Comparison of ENCODE assay signal across 8 mouse cellular contexts in genomic region chr5:91861440-91862187, GRCm38 (mm10).
A peak's percentile ranks its signal among the peaks of the same experiment; 100 is the strongest.
DNase-seq lines count a peak whose midpoint lies in the region; ATAC-seq lines count a peak whose summit lies in the region.

No protein-coding gene starts in this region.

- no peaks in the 10 kb centered on the region for H3K9me3 ChIP-seq in hindbrain, embryonic 16.5 days (ENCODE audit: control insufficient read depth, low read length)
- no peaks in the 10 kb centered on the region for H3K9me3 ChIP-seq in hindbrain, embryonic 13.5 days
- H3K9me3 ChIP-seq in embryonic facial prominence, embryonic 11.5 days (replicated peaks; ENCODE audit: control insufficient read depth, low read length) = no peaks in the 10 kb centered on the region
- H3K9me3 ChIP-seq in limb, embryonic 15.5 days = no peaks in the 10 kb centered on the region
- no peaks in the 10 kb centered on the region for H3K9me3 ChIP-seq in forebrain, embryonic 13.5 days (replicated peaks)

- H3K4me3 ChIP-seq in hindbrain, embryonic 16.5 days (ENCODE audit: low read length) = no peak overlapping the region
- no peak overlapping the region for H3K4me3 ChIP-seq in hindbrain, embryonic 13.5 days
- no peak overlapping the region for H3K4me3 ChIP-seq in embryonic facial prominence, embryonic 11.5 days (ENCODE audit: low read depth, low read length)
- H3K4me3 ChIP-seq in limb, embryonic 15.5 days = no peak overlapping the region
- no peak overlapping the region for H3K4me3 ChIP-seq in forebrain, embryonic 13.5 days

- no peak overlapping the region for H3K4me2 ChIP-seq in hindbrain, embryonic 16.5 days (ENCODE audit: low read length)
- no peak overlapping the region for H3K4me2 ChIP-seq in hindbrain, embryonic 13.5 days
- no peak overlapping the region for H3K4me2 ChIP-seq in embryonic facial prominence, embryonic 11.5 days (ENCODE audit: low read depth, low read length)
- no peak overlapping the region for H3K4me2 ChIP-seq in limb, embryonic 15.5 days
- H3K4me2 ChIP-seq in forebrain, embryonic 13.5 days = no peak overlapping the region

- no peak overlapping the region for H3K27ac ChIP-seq in hindbrain, embryonic 16.5 days (ENCODE audit: low read depth, low read length)
- H3K27ac ChIP-seq in hindbrain, embryonic 13.5 days = no peak overlapping the region
- no peak overlapping the region for H3K27ac ChIP-seq in embryonic facial prominence, embryonic 11.5 days (replicated peaks; ENCODE audit: low read depth, low read length)
- H3K27ac ChIP-seq in limb, embryonic 15.5 days = no peak overlapping the region
- no peak overlapping the region for H3K27ac ChIP-seq in forebrain, embryonic 13.5 days

- 70% methylated on average over 11 of the region's 11 CpGs for WGBS in hindbrain, embryonic 16.5 days
- 76% methylated on average over 11 of the region's 11 CpGs for WGBS in hindbrain, embryonic 13.5 days
- 69% methylated on average over 11 of the region's 11 CpGs for WGBS in embryonic facial prominence, embryonic 11.5 days
- WGBS in limb, embryonic 15.5 days = 56% methylated on average over 11 of the region's 11 CpGs
- WGBS in forebrain, embryonic 13.5 days = 72% methylated on average over 11 of the region's 11 CpGs

- H3K27me3 ChIP-seq in hindbrain, embryonic 16.5 days (replicated peaks; ENCODE audit: control insufficient read depth, insufficient read depth, low read length) = no peaks in the 10 kb centered on the region
- no peaks in the 10 kb centered on the region for H3K27me3 ChIP-seq in hindbrain, embryonic 13.5 days
- H3K27me3 ChIP-seq in embryonic facial prominence, embryonic 11.5 days (ENCODE audit: control insufficient read depth, insufficient read depth, low read length) = no peaks in the 10 kb centered on the region
- no peaks in the 10 kb centered on the region for H3K27me3 ChIP-seq in limb, embryonic 15.5 days
- H3K27me3 ChIP-seq in forebrain, embryonic 13.5 days = no peaks in the 10 kb centered on the region

- H3K9ac ChIP-seq in hindbrain, embryonic 16.5 days (ENCODE audit: low read depth, low read length) = no peak overlapping the region
- H3K9ac ChIP-seq in hindbrain, embryonic 13.5 days = no peak overlapping the region
- H3K9ac ChIP-seq in embryonic facial prominence, embryonic 11.5 days (replicated peaks; ENCODE audit: low read length) = no peak overlapping the region
- H3K9ac ChIP-seq in limb, embryonic 15.5 days = no peak overlapping the region
- no peak overlapping the region for H3K9ac ChIP-seq in forebrain, embryonic 13.5 days

- H3K4me1 ChIP-seq in hindbrain, embryonic 16.5 days (ENCODE audit: control insufficient read depth, insufficient read depth, low read depth, low read length) = no peaks in the 10 kb centered on the region
- H3K4me1 ChIP-seq in hindbrain, embryonic 13.5 days (replicated peaks) = no peaks in the 10 kb centered on the region
- H3K4me1 ChIP-seq in embryonic facial prominence, embryonic 11.5 days (ENCODE audit: control insufficient read depth, insufficient read depth, low read length) = no peaks in the 10 kb centered on the region
- no peaks in the 10 kb centered on the region for H3K4me1 ChIP-seq in limb, embryonic 15.5 days
- H3K4me1 ChIP-seq in forebrain, embryonic 13.5 days = no peaks in the 10 kb centered on the region

- ATAC-seq in hindbrain, embryonic 16.5 days = peak; percentile 58; the same call in 1 of the 2 replicates
- ATAC-seq in hindbrain, embryonic 13.5 days (ENCODE audit: low FRiP score) = no peak
- no peak for ATAC-seq in embryonic facial prominence, embryonic 11.5 days (replicated peaks; ENCODE audit: insufficient number of reproducible peaks, low FRiP score, low TSS enrichment, low read depth)
- peak; percentile 44; the same call in 1 of the 2 replicates for ATAC-seq in limb, embryonic 15.5 days (ENCODE audit: insufficient number of reproducible peaks, low FRiP score, low TSS enrichment, low read depth)
- ATAC-seq in forebrain, embryonic 13.5 days = no peak

- no peaks in the 10 kb centered on the region for H3K36me3 ChIP-seq in hindbrain, embryonic 16.5 days (ENCODE audit: control insufficient read depth, insufficient read depth, low read length)
- H3K36me3 ChIP-seq in hindbrain, embryonic 13.5 days = no peaks in the 10 kb centered on the region
- H3K36me3 ChIP-seq in embryonic facial prominence, embryonic 11.5 days (replicated peaks; ENCODE audit: control insufficient read depth, insufficient read depth, low read depth, low read length) = no peaks in the 10 kb centered on the region
- H3K36me3 ChIP-seq in limb, embryonic 15.5 days = no peaks in the 10 kb centered on the region
- no peaks in the 10 kb centered on the region for H3K36me3 ChIP-seq in forebrain, embryonic 13.5 days (ENCODE audit: poor library complexity, severe bottlenecking)

- DNase-seq in right cerebral cortex, adult 2 months (ENCODE audit: low spot score in 2 of 2) = peak; percentile 16 to 23
- DNase-seq in right cerebral cortex, postnatal 14 days = no peak
- peak; percentile 42 for DNase-seq in embryonic facial prominence, embryonic 11.5 days (ENCODE audit: low spot score)
- DNase-seq in cerebellum, adult 9-10 months = no peak

Comparison
In these comparisons a context has a peak if more than half of its experiments do, and no peak if none do; other contexts are left out.
1. ATAC-seq: peak in hindbrain, embryonic 16.5 days (single experiment) and limb, embryonic 15.5 days (single experiment); none in hindbrain, embryonic 13.5 days (single experiment), embryonic facial prominence, embryonic 11.5 days (single experiment) and forebrain, embryonic 13.5 days (single experiment).
2. DNase-seq: peak in right cerebral cortex, adult 2 months (2 of 2) and embryonic facial prominence, embryonic 11.5 days (single experiment); none in right cerebral cortex, postnatal 14 days (single experiment) and cerebellum, adult 9-10 months (single experiment).